Mouse (Mus musculus) C2C12 (cell line): ENCODE results near the gene Kcnip3. TPM values are rescaled to one million over a fixed set of nuclear protein-coding genes. Genes with fewer than 3 reads are reported as not detected.

Source experiments
- H3K27me3 ChIP-seq: one replicate; pipeline ENCODE4 v1.6.1; 2011; ENCODE audit not compliant: control insufficient read depth, insufficient read depth, insufficient read length
- H3K36me3 ChIP-seq: one replicate; pipeline ENCODE4 v1.6.1; 2011; ENCODE audit not compliant: control insufficient read depth, insufficient read depth
- H3K4me3 ChIP-seq: one replicate; pipeline ENCODE4 v1.5.1; 2011; ENCODE audit warnings: mild to moderate bottlenecking, control low read depth; ENCODE audit not compliant: poor library complexity, insufficient read depth, severe bottlenecking
- H3K79me2 ChIP-seq: one replicate; pipeline ENCODE4 v1.6.1; 2011; ENCODE audit not compliant: control insufficient read depth, insufficient read depth
- H3K79me3 ChIP-seq: one replicate; pipeline ENCODE4 v1.6.1; 2011; ENCODE audit warnings: low read depth, control low read depth
- H3ac ChIP-seq: one replicate; pipeline ENCODE3; 2011; ENCODE audit warnings: low read depth; ENCODE audit not compliant: control insufficient read depth, insufficient read length
- CEBPB ChIP-seq: IDR thresholded peaks from one replicate; pipeline ENCODE4 v1.6.1; 2011; ENCODE audit warnings: low read depth, mild to moderate bottlenecking, control low read depth, moderate library complexity
- CTCF ChIP-seq: IDR thresholded peaks from one replicate; pipeline ENCODE4 v1.5.1; 2011; ENCODE audit not compliant: control insufficient read depth, insufficient read depth, insufficient read length
- FOSL1 ChIP-seq: IDR thresholded peaks from one replicate; pipeline ENCODE4 v1.8.0; 2011; ENCODE audit warnings: mild to moderate bottlenecking, low read length; ENCODE audit not compliant: poor library complexity, insufficient read depth, severe bottlenecking
- MAX ChIP-seq: IDR thresholded peaks from one replicate; pipeline ENCODE4 v1.6.1; 2011; ENCODE audit warnings: mild to moderate bottlenecking, control low read depth
- MYOD1 ChIP-seq: IDR thresholded peaks from one replicate; pipeline ENCODE4 v1.6.1; 2011; ENCODE audit warnings: low read depth; ENCODE audit not compliant: control insufficient read depth, insufficient read length
- MYOG ChIP-seq: IDR thresholded peaks from one replicate; pipeline ENCODE4 v1.6.1; 2011; ENCODE audit not compliant: control insufficient read depth, insufficient read length; ENCODE audit errors: extremely low read depth
- USF1 ChIP-seq: IDR thresholded peaks from one replicate; pipeline ENCODE4 v1.6.1; 2011; ENCODE audit warnings: low read depth, mild to moderate bottlenecking, control low read depth, moderate library complexity
- polyA plus RNA-seq: library from polyadenylated mRNA; unstranded; fragments of >200 nt; fragmentation: generic; extraction: Trizol; gene quantifications from one replicate; pipeline ENCODE4 v1.2.1, GENCODE M21; 2012; ENCODE audit warnings: missing spikeins

Gene Kcnip3
- polyA plus RNA-seq, 1 experiment = 0.33 TPM

DNA sequence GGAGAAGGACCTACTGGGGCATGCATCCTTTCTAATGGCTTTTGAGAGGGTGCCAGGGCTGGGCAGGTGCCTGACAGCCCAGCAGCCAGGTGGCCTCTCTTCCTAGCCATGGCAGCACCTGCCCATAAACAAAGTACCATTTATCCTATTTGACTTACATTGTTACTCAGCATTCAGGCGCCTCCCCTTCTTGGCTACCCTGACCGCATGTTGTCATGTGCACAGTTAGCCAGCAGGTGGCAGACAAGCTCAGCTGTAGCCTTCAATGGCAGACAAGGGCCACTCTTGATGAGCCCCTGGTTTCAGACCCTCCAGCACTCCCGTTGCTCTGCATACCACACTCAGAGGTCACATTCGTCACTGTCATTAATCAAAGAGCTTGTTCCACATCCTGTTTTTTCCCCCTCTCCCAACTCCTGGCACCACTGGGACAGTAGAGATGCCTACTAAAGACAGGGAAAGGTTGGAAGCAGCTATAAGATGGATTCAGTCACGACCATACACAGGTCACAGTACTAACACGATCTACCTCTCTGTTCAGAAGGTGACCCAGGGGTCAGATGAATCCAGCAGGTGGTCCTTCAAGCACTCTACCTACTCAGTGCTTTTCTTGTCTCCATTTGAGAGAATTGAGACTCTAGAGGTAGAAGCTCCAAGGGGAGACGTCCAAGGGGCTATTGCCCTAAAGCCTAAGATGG is 14.7 kb downstream of the Kcnip3 start:
- TF ChIP-seq CTCF = peak; percentile 60
- no peak for TF ChIP-seq CEBPB
- Histone ChIP-seq H3ac (no peak overlapping the region), H3K4me3 (no peak overlapping the region), H3K36me3 (no peaks in the 10 kb centered on the region), H3K79me3 (no peaks in the 10 kb centered on the region), H3K79me2 (no peaks in the 10 kb centered on the region), H3K27me3 (peaks cover 70% of the 10 kb centered on the region)

- H3K79me3 ChIP-seq = no peaks in the 10 kb centered on the region
- no peak for TF ChIP-seq USF1
- no peak for TF ChIP-seq MYOD1
- TF ChIP-seq MYOG = no peak
- no peak for TF ChIP-seq FOSL1
- no peak for TF ChIP-seq MAX
- no peak for TF ChIP-seq CEBPB
- TF ChIP-seq CTCF = no peak
- H3K27me3 ChIP-seq = peaks cover 65% of the 10 kb centered on the region
- no peak overlapping the region for H3ac ChIP-seq
- no peak overlapping the region for H3K4me3 ChIP-seq
- H3K79me2 ChIP-seq = no peaks in the 10 kb centered on the region
- H3K36me3 ChIP-seq = no peaks in the 10 kb centered on the region
These were observed 15.7 kb downstream of the Kcnip3 start for GRCm38 (mm10) chr2:127506131-127506632.

DNA sequence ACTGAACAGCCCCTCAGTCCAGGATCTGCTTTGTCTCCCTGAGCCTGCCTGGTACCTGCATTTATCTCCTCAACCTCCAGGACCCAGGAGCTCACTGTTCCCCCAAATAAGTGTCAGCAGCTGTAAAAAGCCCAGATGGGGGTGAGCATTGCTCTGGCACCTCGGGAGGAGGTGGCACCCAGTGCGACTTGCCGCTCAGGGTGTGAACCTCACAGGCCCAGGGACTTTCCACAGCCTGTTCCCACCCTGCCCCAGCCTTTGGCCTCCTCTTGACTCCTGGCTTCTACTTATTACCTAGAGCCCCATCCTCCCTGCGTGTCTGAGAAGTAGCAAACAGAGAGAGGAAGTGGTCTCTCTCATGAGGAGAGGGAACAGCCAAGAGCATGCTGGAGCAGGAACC is 16.7 kb downstream of the Kcnip3 start:
- Histone ChIP-seq H3K27me3 (peaks cover 60% of the 10 kb centered on the region), H3K36me3 (no peaks in the 10 kb centered on the region), H3K79me2 (no peaks in the 10 kb centered on the region), H3K79me3 (no peaks in the 10 kb centered on the region), H3ac (no peak overlapping the region), H3K4me3 (no peak overlapping the region)
- TF ChIP-seq FOSL1 = no peak
- no peak for TF ChIP-seq CTCF
- TF ChIP-seq USF1 = no peak
- no peak for TF ChIP-seq MAX
- TF ChIP-seq CEBPB = no peak
- no peak for TF ChIP-seq MYOD1
- no peak for TF ChIP-seq MYOG

- TF ChIP-seq CTCF (no peak), USF1 (no peak), MYOG (no peak), MAX (no peak), CEBPB (no peak), MYOD1 (no peak), FOSL1 (no peak)
- no peaks in the 10 kb centered on the region for H3K79me2 ChIP-seq
- no peaks in the 10 kb centered on the region for H3K79me3 ChIP-seq
- H3K36me3 ChIP-seq = no peaks in the 10 kb centered on the region
- H3K4me3 ChIP-seq = no peak overlapping the region
- peaks cover 61% of the 10 kb centered on the region for H3K27me3 ChIP-seq
- H3ac ChIP-seq = no peak overlapping the region
These were observed 17.9 kb downstream of the Kcnip3 start for GRCm38 (mm10) chr2:127503751-127504549.

DNA sequence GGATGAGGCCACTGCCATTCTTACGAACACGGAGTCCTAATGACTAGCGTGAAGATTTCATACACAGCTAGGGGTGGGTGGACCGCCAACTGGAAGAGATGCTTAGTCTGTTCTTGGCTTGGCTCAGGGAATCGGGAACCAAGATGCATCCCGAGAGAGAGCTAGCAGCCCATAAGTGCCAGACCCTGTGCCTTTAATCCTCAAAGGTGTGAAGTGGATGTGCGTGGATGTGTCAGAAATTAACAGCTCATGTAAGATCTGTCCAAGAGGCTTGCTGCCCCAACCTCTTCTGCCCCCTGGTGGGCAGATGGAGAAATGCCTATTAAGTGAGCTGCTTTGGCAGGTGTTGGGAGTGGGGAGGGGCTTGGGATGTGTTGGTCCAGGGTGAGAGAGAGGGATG is 20.8 kb downstream of the Kcnip3 start:
- Histone ChIP-seq H3K79me3 (no peaks in the 10 kb centered on the region), H3ac (no peak overlapping the region), H3K27me3 (peaks cover 72% of the 10 kb centered on the region), H3K79me2 (no peaks in the 10 kb centered on the region), H3K36me3 (no peaks in the 10 kb centered on the region), H3K4me3 (no peak overlapping the region)
- TF ChIP-seq CTCF (peak; percentile 39), USF1 (no peak), MYOG (no peak), MAX (no peak), FOSL1 (no peak), CEBPB (no peak), MYOD1 (no peak)

- H3K36me3 ChIP-seq = no peaks in the 10 kb centered on the region
- peaks cover 68% of the 10 kb centered on the region for H3K27me3 ChIP-seq
- H3K79me2 ChIP-seq = no peaks in the 10 kb centered on the region
- no peak overlapping the region for H3K4me3 ChIP-seq
- H3K79me3 ChIP-seq = no peaks in the 10 kb centered on the region
- no peak overlapping the region for H3ac ChIP-seq
- TF ChIP-seq FOSL1 = no peak
- TF ChIP-seq MAX = no peak
- no peak for TF ChIP-seq CEBPB
- TF ChIP-seq USF1 = no peak
- no peak for TF ChIP-seq CTCF
- TF ChIP-seq MYOD1 = no peak
- TF ChIP-seq MYOG = no peak
These were observed 23.1 kb downstream of the Kcnip3 start for GRCm38 (mm10) chr2:127498750-127499149.
